Mouse (Mus musculus): ENCODE data around the gene Klhl6. TPM values are rescaled to one million over a fixed set of nuclear protein-coding genes. Genes with fewer than 3 reads are reported as not detected.

The Klhl6 gene
- 7.7 and 8.8 TPM in 2 replicates for polyA plus RNA-seq (2012)

DNA sequence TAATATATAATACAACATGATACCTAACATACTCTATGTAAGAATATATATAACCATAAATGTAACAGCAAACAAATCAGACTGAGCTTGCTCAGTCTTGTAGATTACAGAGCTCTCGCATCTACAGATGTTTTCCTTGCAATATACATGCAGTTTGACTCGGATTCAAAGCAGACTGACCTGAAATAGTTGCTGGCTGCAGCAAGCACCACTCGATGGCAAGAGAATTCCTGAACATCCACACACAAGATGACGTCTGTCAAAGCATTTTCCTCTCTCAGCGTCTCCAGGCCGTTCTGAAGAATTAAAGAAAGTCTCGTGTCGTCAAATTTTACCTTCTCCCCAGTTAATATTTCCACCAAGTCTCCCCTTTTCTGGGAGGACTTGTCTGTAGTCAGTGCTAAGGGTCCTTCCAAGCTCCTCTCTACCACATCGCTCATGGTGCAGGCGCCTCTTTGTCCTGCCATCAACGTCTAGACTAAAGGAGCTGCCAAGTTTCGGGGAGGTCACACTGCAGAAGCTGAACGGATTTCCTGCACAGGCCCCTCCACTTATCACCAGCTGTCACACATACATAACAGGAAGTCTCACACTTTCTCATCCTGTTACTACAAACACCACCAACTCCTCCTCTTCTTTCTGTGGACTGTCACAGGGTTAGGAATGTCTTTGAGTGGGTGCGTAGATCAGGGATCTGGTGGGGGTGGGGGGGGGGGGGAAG lies at the start of gene Klhl6:
Gene Klhl6, minus strand, starts transcription at position 501 of the 721 bp plus-strand sequence.

Other genes starting within 250 kb of the Klhl6 start
- 1.8 and 1.9 TPM in 2 replicates for gene B3gnt5, start 222.8 kb downstream of the Klhl6 start, polyA plus RNA-seq (2012)
- gene Klhl24, start 114.5 kb upstream of the Klhl6 start, polyA plus RNA-seq (2012) = 30.7 and 43.4 TPM in 2 replicates
- gene Yeats2, start 158.0 kb upstream of the Klhl6 start, polyA plus RNA-seq (2012) = 32.5 and 32.7 TPM in 2 replicates